Mouse (Mus musculus): Measurements from ENCODE around the gene Cog8. TPM values are rescaled to one million over a fixed set of nuclear protein-coding genes. Genes with fewer than 3 reads are reported as not detected.
A peak's percentile ranks its signal among the peaks of the same experiment; 100 is the strongest.

The Cog8 gene
- polyA plus RNA-seq, 1 experiment, result 14.6 TPM

DNA sequence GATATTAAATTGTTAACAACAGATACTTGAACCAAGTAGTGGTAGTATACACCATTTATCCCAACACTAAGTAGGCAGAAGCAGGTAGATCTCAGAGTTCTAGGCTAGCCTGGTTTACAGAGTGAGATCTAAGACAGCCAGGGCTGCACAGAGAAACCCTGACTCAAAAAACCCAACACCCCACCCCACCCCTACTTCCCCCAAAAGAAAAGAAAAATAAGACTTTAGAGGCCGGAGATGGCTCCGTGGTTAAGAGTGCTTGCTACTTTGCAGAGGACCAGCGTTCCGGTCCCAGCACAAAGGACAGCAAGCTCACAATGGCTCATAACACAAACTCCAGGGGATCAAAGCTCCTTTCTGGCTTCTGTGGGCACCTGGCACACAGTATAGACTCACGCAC lies 29.5 kb upstream of the Cog8 start:
- Histone ChIP-seq H3K4me3 (replicated peaks; ENCODE audit: control insufficient read depth, low read depth, low read length) (no peak overlapping the region), H3K4me1 (ENCODE audit: control insufficient read depth, insufficient read depth, low read length) (no peaks in the 10 kb centered on the region), H3K27ac (ENCODE audit: control insufficient read depth, insufficient read depth, low read depth, low read length, poor library complexity) (no peak overlapping the region)
- 92% methylated on average over 5 of the region's 5 CpGs for WGBS
- TF ChIP-seq CTCF (IDR thresholded peaks at IDR 0.05; ENCODE audit: control insufficient read depth, insufficient read depth, low read length), result no peak

DNA sequence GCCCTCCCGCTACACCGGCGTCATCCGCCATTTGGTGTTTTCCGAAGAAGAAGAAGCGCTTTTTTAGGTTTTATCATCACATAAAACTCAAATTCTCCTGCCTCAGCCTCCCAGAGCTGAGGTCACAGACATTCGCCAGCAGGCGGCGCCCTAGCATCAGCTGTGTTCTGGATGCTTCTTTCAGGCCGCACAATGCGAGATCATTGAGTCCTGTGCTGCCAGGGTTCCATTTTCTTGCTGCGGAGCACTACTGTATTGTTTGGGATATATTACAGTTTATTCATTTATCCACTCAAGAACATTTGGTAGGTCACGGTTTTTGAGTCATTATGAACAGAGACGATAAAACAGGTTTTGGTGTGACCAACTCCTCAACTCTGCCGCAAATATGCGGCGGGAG lies 28.9 kb upstream of the Cog8 start:
- Histone ChIP-seq H3K27ac (ENCODE audit: control insufficient read depth, insufficient read depth, low read depth, low read length, poor library complexity) (no peak overlapping the region), H3K4me3 (replicated peaks; ENCODE audit: control insufficient read depth, low read depth, low read length) (no peak overlapping the region), H3K4me1 (ENCODE audit: control insufficient read depth, insufficient read depth, low read length) (no peaks in the 10 kb centered on the region)
- TF ChIP-seq POLR2A (IDR thresholded peaks at IDR 0.05; ENCODE audit: borderline replicate concordance, control insufficient read depth, low read depth, low read length) (no peak), CTCF (IDR thresholded peaks at IDR 0.05; ENCODE audit: control insufficient read depth, insufficient read depth, low read length) (peak; percentile 58)
- WGBS, result 95% methylated on average over 17 of the region's 17 CpGs

GRCm38 (mm10) chr8:107076239-107076888 lies 19.9 kb upstream of the Cog8 start:
- no peak for TF ChIP-seq POLR2A (IDR thresholded peaks at IDR 0.05; ENCODE audit: borderline replicate concordance, control insufficient read depth, low read depth, low read length)
- no peak for TF ChIP-seq CTCF (IDR thresholded peaks at IDR 0.05; ENCODE audit: control insufficient read depth, insufficient read depth, low read length)
- WGBS, result 90% methylated on average over 7 of the region's 7 CpGs
- no peak overlapping the region for H3K4me3 ChIP-seq (replicated peaks; ENCODE audit: control insufficient read depth, low read depth, low read length)
- H3K4me1 ChIP-seq (ENCODE audit: control insufficient read depth, insufficient read depth, low read length), result no peaks in the 10 kb centered on the region
- H3K27ac ChIP-seq (ENCODE audit: control insufficient read depth, insufficient read depth, low read depth, low read length, poor library complexity), result no peak overlapping the region

DNA sequence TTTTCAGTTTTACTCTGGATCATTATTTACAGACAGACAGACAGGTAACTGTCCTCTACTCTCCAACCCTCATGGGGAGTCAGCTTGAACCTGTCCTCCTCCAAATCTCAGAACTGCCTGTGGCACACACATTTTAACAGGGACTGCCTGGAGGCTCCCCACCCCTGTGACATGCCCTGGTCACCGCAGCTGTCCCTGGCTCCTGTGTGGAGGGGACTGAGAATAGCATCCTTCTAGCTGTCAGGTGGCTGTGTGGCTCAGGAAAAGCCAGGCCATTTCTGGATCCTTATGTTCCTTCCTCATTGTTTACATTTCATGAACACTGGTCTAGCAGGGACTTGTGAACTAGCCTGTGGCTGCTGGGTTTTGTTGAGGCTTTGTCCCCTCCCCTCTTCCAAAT lies 17.6 kb upstream of the Cog8 start:
- WGBS, result 82% methylated on average over 1 of the region's 1 CpGs
- Histone ChIP-seq H3K4me3 (replicated peaks; ENCODE audit: control insufficient read depth, low read depth, low read length) (no peak overlapping the region), H3K27ac (ENCODE audit: control insufficient read depth, insufficient read depth, low read depth, low read length, poor library complexity) (no peak overlapping the region), H3K4me1 (ENCODE audit: control insufficient read depth, insufficient read depth, low read length) (no peaks in the 10 kb centered on the region)
- TF ChIP-seq CTCF (IDR thresholded peaks at IDR 0.05; ENCODE audit: control insufficient read depth, insufficient read depth, low read length) (no peak), POLR2A (IDR thresholded peaks at IDR 0.05; ENCODE audit: borderline replicate concordance, control insufficient read depth, low read depth, low read length) (no peak)

DNA sequence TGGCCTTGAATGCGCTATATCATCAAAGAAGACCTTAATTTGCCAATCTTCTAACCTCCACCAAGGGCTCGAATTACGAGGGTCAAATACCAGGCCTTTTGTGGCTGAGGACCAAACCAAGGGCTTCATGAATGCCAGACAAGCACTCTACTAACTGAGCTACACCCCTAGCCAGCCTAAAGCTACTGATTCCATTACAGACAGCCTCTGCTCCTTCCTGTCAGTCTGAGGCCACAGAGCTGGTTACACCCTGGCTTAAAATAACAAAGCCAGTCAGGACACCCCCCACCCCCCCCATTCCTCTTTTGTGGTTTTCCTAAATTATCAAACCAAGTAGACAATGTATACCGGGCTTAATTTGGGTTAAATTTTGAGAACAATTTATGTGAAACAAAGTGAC lies 17.2 kb upstream of the Cog8 start:
- H3K27ac ChIP-seq (ENCODE audit: control insufficient read depth, insufficient read depth, low read depth, low read length, poor library complexity), result no peak overlapping the region
- H3K4me1 ChIP-seq (ENCODE audit: control insufficient read depth, insufficient read depth, low read length), result no peaks in the 10 kb centered on the region
- no peak overlapping the region for H3K4me3 ChIP-seq (replicated peaks; ENCODE audit: control insufficient read depth, low read depth, low read length)
- WGBS, result 65% methylated on average over 4 of the region's 4 CpGs
- TF ChIP-seq CTCF (IDR thresholded peaks at IDR 0.05; ENCODE audit: control insufficient read depth, insufficient read depth, low read length), result no peak
- no peak for TF ChIP-seq POLR2A (IDR thresholded peaks at IDR 0.05; ENCODE audit: borderline replicate concordance, control insufficient read depth, low read depth, low read length)

DNA sequence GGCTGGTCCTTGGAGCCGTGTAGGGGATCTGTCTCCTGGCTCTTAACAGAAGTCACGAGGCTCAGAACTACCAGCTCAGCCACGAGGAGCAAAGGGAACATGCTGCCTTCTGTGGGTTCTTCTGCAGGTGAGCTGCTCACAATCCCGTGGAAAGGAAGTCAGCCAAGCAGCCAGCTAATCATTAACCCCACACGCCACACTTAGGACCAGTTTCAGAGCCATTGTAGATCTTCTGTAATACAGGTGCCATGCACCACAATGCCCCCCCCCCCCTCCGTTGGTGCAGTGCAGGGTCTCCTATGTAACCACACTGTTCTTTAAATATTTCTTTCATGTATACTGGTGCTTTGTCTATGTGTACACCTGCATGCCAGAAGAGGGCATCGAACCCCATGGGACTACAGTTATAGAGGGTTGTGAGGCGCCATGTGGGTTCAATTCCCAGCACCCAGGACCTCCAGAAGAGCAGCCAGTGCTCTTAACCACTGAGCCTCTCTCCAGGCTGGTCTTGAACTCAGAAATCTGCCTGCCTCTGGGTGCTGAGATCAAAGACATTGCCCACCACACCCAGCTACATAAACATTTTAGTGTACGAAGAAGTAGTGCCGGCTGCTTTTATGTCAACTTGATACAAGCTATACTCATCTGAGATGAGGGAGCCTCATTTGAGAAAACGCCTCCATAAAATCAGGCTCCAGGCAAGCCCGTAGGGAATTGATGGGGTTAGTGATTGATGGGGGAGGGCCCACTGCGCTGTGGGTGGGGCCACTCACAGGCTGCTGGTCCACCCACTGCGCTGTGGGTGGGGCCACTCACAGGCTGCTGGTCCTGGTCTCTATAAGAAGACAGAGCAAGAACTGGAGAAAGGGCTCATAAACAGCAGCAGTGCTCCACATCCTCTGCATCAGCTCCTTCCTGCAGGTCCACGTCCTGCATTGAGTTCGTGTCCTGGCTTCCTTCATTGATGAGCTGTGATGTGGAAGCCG lies 9.3 kb upstream of the Cog8 start, which contains the start of gene Tmed6:
TSS of gene Tmed6 (minus strand) at position 134 of the 986 bp plus-strand sequence.
- no peaks in the 10 kb centered on the region for H3K4me1 ChIP-seq (ENCODE audit: control insufficient read depth, insufficient read depth, low read length)
- 49% methylated on average over 17 of the region's 17 CpGs for WGBS
- no peak within 1 kb of the TSS for H3K27ac ChIP-seq (ENCODE audit: control insufficient read depth, insufficient read depth, low read depth, low read length, poor library complexity)
- no peak for TF ChIP-seq CTCF (IDR thresholded peaks at IDR 0.05; ENCODE audit: control insufficient read depth, insufficient read depth, low read length)
- no peak for TF ChIP-seq POLR2A (IDR thresholded peaks at IDR 0.05; ENCODE audit: borderline replicate concordance, control insufficient read depth, low read depth, low read length)
- H3K4me3 ChIP-seq (replicated peaks; ENCODE audit: control insufficient read depth, low read depth, low read length), result no peak within 1 kb of the TSS

- Histone ChIP-seq H3K4me3 (replicated peaks; ENCODE audit: control insufficient read depth, low read depth, low read length) (no peak overlapping the region), H3K27ac (ENCODE audit: control insufficient read depth, insufficient read depth, low read depth, low read length, poor library complexity) (no peak overlapping the region), H3K4me1 (ENCODE audit: control insufficient read depth, insufficient read depth, low read length) (no peaks in the 10 kb centered on the region)
- TF ChIP-seq POLR2A (IDR thresholded peaks at IDR 0.05; ENCODE audit: borderline replicate concordance, control insufficient read depth, low read depth, low read length) (no peak), CTCF (IDR thresholded peaks at IDR 0.05; ENCODE audit: control insufficient read depth, insufficient read depth, low read length) (no peak)
- 91% methylated on average over 1 of the region's 1 CpGs for WGBS
These were observed 6.1 kb upstream of the Cog8 start for GRCm38 (mm10) chr8:107062613-107063012.

DNA sequence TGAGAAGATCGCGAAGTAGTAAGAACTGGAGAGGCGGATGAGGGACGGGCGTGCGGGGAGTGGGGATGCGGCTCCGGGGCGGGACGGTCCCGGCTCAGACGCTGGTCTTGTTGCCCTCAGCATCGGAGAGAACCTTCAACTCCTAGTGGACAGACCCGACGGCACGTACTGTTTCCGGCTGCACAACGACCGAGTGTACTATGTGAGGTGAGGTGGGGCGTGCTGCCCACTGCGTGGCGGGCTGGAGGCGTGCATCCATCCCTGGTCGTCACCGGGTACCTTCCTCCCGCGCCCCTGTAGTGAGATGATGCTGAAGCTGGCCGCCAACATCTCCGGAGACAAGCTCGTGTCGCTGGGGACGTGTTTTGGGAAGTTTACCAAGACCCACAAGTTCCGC lies 482 bp upstream of the Cog8 start:
- peak; percentile 13; the same call in 1 of the 2 replicates for TF ChIP-seq CTCF (IDR thresholded peaks at IDR 0.05; ENCODE audit: control insufficient read depth, insufficient read depth, low read length)
- no peak for TF ChIP-seq POLR2A (IDR thresholded peaks at IDR 0.05; ENCODE audit: borderline replicate concordance, control insufficient read depth, low read depth, low read length)

More for the DNA sequence above, 482 bp upstream of the Cog8 start:
- peaks cover 1% of the 10 kb centered on the region; the same call in 1 of the 2 replicates for H3K4me1 ChIP-seq (ENCODE audit: control insufficient read depth, insufficient read depth, low read length)
- 1% methylated on average over 33 of the region's 33 CpGs for WGBS
- peak overlapping the region; percentile 97 for H3K4me3 ChIP-seq (replicated peaks; ENCODE audit: control insufficient read depth, low read depth, low read length)
- peak overlapping the region; percentile 23 for H3K27ac ChIP-seq (ENCODE audit: control insufficient read depth, insufficient read depth, low read depth, low read length, poor library complexity)
